Mouse (Mus musculus): ENCODE data around the gene Tmem95. TPM values are rescaled to one million over a fixed set of nuclear protein-coding genes. Genes with fewer than 3 reads are reported as not detected.

Tmem95 gene
- total and polyA plus RNA-seq, 3 experiments: not detected

GRCm38 (mm10) chr11:69884663-69885062 is 6.8 kb upstream of the Tmem95 start:
- Histone ChIP-seq H3K27me3 (replicated peaks) (no peaks in the 10 kb centered on the region), H3K27ac (ENCODE audit: insufficient read depth, low read depth) (no peak overlapping the region), H3K9ac (ENCODE audit: insufficient read depth, low read depth) (no peak overlapping the region), H3K4me2 (ENCODE audit: insufficient read depth, low read depth, poor library complexity, severe bottlenecking) (no peak overlapping the region), H3K4me3 (replicated peaks in 1 of 3; ENCODE audit: low read depth in 2 of 3, low read length in 2 of 3, poor library complexity in 1 of 3) (no peak overlapping the region), H3K36me3 (replicated peaks in 1 of 2; ENCODE audit: control insufficient read depth in 1 of 2, insufficient read depth in 1 of 2, low read length in 1 of 2) (peaks cover 21 to 84% of the 10 kb centered on the region in 2 experiments), H3K4me1 (ENCODE audit: control insufficient read depth in 1 of 2, insufficient read depth in 2 of 2) (peaks cover 8 to 22% of the 10 kb centered on the region in 2 experiments), H3K79me2 (replicated peaks; ENCODE audit: control insufficient read depth, extremely low read depth, insufficient read depth, poor library complexity, severe bottlenecking) (no peaks in the 10 kb centered on the region), H3K9me3 (replicated peaks; ENCODE audit: low read length) (peaks cover 10% of the 10 kb centered on the region)
- in situ Hi-C loops (cut with MboI; ENCODE audit: low pct_ligation_motif_present, low pct_unique_long_range_greater_than_20kb, low sequenced_read_pairs) (loop anchor here (5.0 kb wide), 1 partner anchor 33 kb away; no protein-coding TSS in a partner anchor), dilution Hi-C loops (cut with MboI; ENCODE audit: extremely low pct_ligation_motif_present, extremely low pct_unique_long_range_greater_than_20kb, low sequenced_read_pairs) (no loop called here)
- TF ChIP-seq CHD2 (IDR thresholded peaks at IDR 0.05; ENCODE audit: low read length) (no peak), TBP (conservative IDR thresholded peaks at IDR 0.05; ENCODE audit: low read depth, low read length) (no peak), MXI1 (IDR thresholded peaks at IDR 0.05; ENCODE audit: low read depth, low read length) (no peak), RAD21 (IDR thresholded peaks at IDR 0.05; ENCODE audit: low read depth, low read length) (no peak), ZC3H11A (IDR thresholded peaks at IDR 0.05; ENCODE audit: low read depth, low read length) (no peak), ZKSCAN1 (IDR thresholded peaks at IDR 0.05; ENCODE audit: borderline replicate concordance, low read depth, low read length) (no peak), CTCF (conservative IDR thresholded peaks at IDR 0.05 in 1 of 2, IDR thresholded peaks at IDR 0.05 in 1 of 2; ENCODE audit: low read depth in 2 of 2, low read length in 2 of 2) (no peak), KAT2A (IDR thresholded peaks at IDR 0.05; ENCODE audit: insufficient replicate concordance, low read length) (no peak), HCFC1 (IDR thresholded peaks at IDR 0.05; ENCODE audit: low read depth, low read length) (no peak), ZMIZ1 (IDR thresholded peaks at IDR 0.05; ENCODE audit: low read depth, low read length) (no peak), E2F4 (IDR thresholded peaks at IDR 0.05; ENCODE audit: insufficient replicate concordance, low read depth, low read length) (no peak), USF1 (IDR thresholded peaks at IDR 0.05; ENCODE audit: low read depth, low read length) (no peak), MYC (IDR thresholded peaks at IDR 0.05; ENCODE audit: low read depth, low read length) (no peak), RCOR1 (conservative IDR thresholded peaks at IDR 0.05; ENCODE audit: low read depth, low read length) (no peak), BHLHE40 (IDR thresholded peaks at IDR 0.05; ENCODE audit: low read depth, low read length) (no peak), JUN (IDR thresholded peaks at IDR 0.05; ENCODE audit: insufficient read depth, low read depth, low read length) (no peak), NELFE (IDR thresholded peaks at IDR 0.05; ENCODE audit: low read depth, low read length) (no peak), UBTF (IDR thresholded peaks at IDR 0.05; ENCODE audit: low read depth, low read length) (no peak)
- DNase-seq (ENCODE audit: extremely low read depth): no peak

GRCm38 (mm10) chr11:69884240-69884639 is 6.4 kb upstream of the Tmem95 start:
- Histone ChIP-seq H3K27ac (ENCODE audit: insufficient read depth, low read depth) (no peak overlapping the region), H3K9me3 (replicated peaks; ENCODE audit: low read length) (peaks cover 10% of the 10 kb centered on the region), H3K4me1 (ENCODE audit: control insufficient read depth in 1 of 2, insufficient read depth in 2 of 2) (peaks cover 12 to 26% of the 10 kb centered on the region in 2 experiments), H3K4me3 (replicated peaks in 1 of 3; ENCODE audit: low read depth in 2 of 3, low read length in 2 of 3, poor library complexity in 1 of 3) (no peak overlapping the region), H3K4me2 (ENCODE audit: insufficient read depth, low read depth, poor library complexity, severe bottlenecking) (no peak overlapping the region), H3K9ac (ENCODE audit: insufficient read depth, low read depth) (no peak overlapping the region), H3K36me3 (replicated peaks in 1 of 2; ENCODE audit: control insufficient read depth in 1 of 2, insufficient read depth in 1 of 2, low read length in 1 of 2) (peaks cover 21 to 84% of the 10 kb centered on the region in 2 experiments), H3K79me2 (replicated peaks; ENCODE audit: control insufficient read depth, extremely low read depth, insufficient read depth, poor library complexity, severe bottlenecking) (no peaks in the 10 kb centered on the region), H3K27me3 (replicated peaks) (no peaks in the 10 kb centered on the region)
- TF ChIP-seq ZMIZ1 (IDR thresholded peaks at IDR 0.05; ENCODE audit: low read depth, low read length): no peak
- TF ChIP-seq USF1 (IDR thresholded peaks at IDR 0.05; ENCODE audit: low read depth, low read length): no peak
- TF ChIP-seq KAT2A (IDR thresholded peaks at IDR 0.05; ENCODE audit: insufficient replicate concordance, low read length): no peak
- no peak for TF ChIP-seq MEF2A (IDR thresholded peaks at IDR 0.05; ENCODE audit: borderline replicate concordance, low read depth, low read length)
- TF ChIP-seq HCFC1 (IDR thresholded peaks at IDR 0.05; ENCODE audit: low read depth, low read length): no peak
- dilution Hi-C loops (cut with MboI; ENCODE audit: extremely low pct_ligation_motif_present, extremely low pct_unique_long_range_greater_than_20kb, low sequenced_read_pairs): no loop called here
- DNase-seq (ENCODE audit: extremely low read depth): no peak
- in situ Hi-C loops (cut with MboI; ENCODE audit: low pct_ligation_motif_present, low pct_unique_long_range_greater_than_20kb, low sequenced_read_pairs): loop anchor here (5.0 kb wide), 1 partner anchor 33 kb away; no protein-coding TSS in a partner anchor

Data from CH12.LX (cell line).